Comparison of ENCODE assay signal across 8 mouse cellular contexts in the genomic region with DNA sequence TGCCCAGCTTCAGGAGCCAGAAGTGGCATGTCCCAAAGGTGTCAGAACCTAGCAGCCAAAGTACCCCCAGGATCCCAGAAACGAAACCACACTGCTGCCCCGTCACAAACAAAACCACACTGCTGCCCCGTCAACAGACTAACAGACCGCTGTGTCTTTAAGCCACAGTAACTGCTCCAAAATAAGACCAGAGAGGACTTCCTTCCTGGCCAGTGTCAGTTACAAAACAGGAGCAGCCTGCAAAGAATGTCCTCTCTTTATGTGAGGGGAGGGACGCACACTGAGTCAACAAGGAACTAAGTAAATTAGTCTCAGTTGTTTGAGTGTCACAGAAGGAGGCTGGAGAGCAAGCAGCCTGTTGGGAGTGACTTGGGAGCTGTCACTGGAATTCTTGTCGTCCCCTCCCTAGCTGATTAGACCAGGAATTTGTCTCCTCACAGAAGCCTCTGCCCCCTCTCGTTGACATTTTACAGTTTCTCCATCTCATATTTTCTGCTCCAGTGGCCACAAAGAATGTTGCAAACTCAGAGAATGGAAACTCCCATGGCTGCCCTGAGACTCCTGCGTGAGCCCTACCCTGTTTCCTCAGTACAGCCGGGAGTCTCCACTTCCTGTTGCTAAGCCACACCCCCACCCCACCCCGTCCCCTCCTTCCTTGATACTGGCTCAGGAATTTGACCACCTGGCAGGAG. TPM values are rescaled to one million over a fixed set of nuclear protein-coding genes. Genes with fewer than 3 reads are reported as not detected.
A peak's percentile ranks its signal among the peaks of the same experiment; 100 is the strongest.
DNase-seq lines count a peak whose midpoint lies in the region; ATAC-seq lines count a peak whose summit lies in the region.

No protein-coding gene starts in this region.

- DNase-seq in frontal cortex, postnatal 10 days (ENCODE audit: low spot score in 2 of 2) = no peak
- DNase-seq in embryonic facial prominence, embryonic 10.5 days (ENCODE audit: low spot score) = peak; percentile 70
- DNase-seq in heart, postnatal 36 days = peak; percentile 44 to 63
- no peak for DNase-seq in limb, embryonic 10.5 days (ENCODE audit: low spot score)
- DNase-seq in mesoderm, embryonic 11.5 days (ENCODE audit: low read depth, low spot score) = peak; percentile 43
- DNase-seq in cerebellum, adult 11-12 months = no peak
- DNase-seq in left cerebral cortex, adult 9 months (ENCODE audit: low spot score in 2 of 2) = no peak

- ATAC-seq in frontal cortex, adult (ENCODE audit: low TSS enrichment) = peak; percentile 41; the same call in 1 of the 2 replicates

- peak overlapping the region; percentile 76 for H3K27ac ChIP-seq in embryonic facial prominence, embryonic 10.5 days (replicated peaks)
- H3K27ac ChIP-seq in limb, embryonic 10.5 days = peak overlapping the region; percentile 77

- intact Hi-C loops in heart, postnatal 36 days (cut with DNase I) = loop anchor here (2.0 to 10.0 kb wide), 2 partner anchors 50 to 1364 kb away; partner anchors contain the start of genes Cd2ap and Clic5

- H3K36me3 ChIP-seq in embryonic facial prominence, embryonic 10.5 days (replicated peaks) = no peaks in the 10 kb centered on the region
- H3K36me3 ChIP-seq in limb, embryonic 10.5 days = no peaks in the 10 kb centered on the region

- 0 out of 2 replicates have a peak, but pooled peaks cover 4% of the 10 kb centered on the region for H3K27me3 ChIP-seq in embryonic facial prominence, embryonic 10.5 days (replicated peaks; ENCODE audit: low read depth, poor library complexity, severe bottlenecking)
- no peaks in the 10 kb centered on the region for H3K27me3 ChIP-seq in limb, embryonic 10.5 days (ENCODE audit: low read depth, poor library complexity, severe bottlenecking)

- H3K9me3 ChIP-seq in embryonic facial prominence, embryonic 10.5 days = peaks cover 3% of the 10 kb centered on the region; the same call in 1 of the 2 replicates
- 0 out of 2 replicates have a peak, but pooled peaks cover 2% of the 10 kb centered on the region for H3K9me3 ChIP-seq in limb, embryonic 10.5 days (replicated peaks)

- peaks cover 18% of the 10 kb centered on the region for H3K4me1 ChIP-seq in embryonic facial prominence, embryonic 10.5 days
- peaks cover 17% of the 10 kb centered on the region for H3K4me1 ChIP-seq in limb, embryonic 10.5 days

- 11% methylated on average over 10 of the region's 10 CpGs for WGBS in embryonic facial prominence, embryonic 10.5 days
- WGBS in limb, embryonic 10.5 days = 26% methylated on average over 10 of the region's 10 CpGs

- H3K4me3 ChIP-seq in embryonic facial prominence, embryonic 10.5 days = peak overlapping the region; percentile 45
- H3K4me3 ChIP-seq in limb, embryonic 10.5 days = peak overlapping the region; percentile 23

RNA-seq across cellular contexts. Expression of gene Clic5, which starts 50.8 kb away (rescaled TPM):
- polyA plus RNA-seq in embryonic facial prominence, embryonic 10.5 days (2016; fragmentation: Nextera tagmentation; extraction: Ambion mirVana) = 0.11 and 0.39 TPM in 2 replicates
- total RNA-seq in heart, postnatal 36 days (2021) = 100 to 1,000 TPM; 144 to 146 TPM
- polyA plus RNA-seq in limb, embryonic 10.5 days (2016; fragmentation: Nextera tagmentation; extraction: Ambion mirVana) = 0.06 TPM in 1 of 2 replicates, not detected in the other

Comparison
In these comparisons a context has a peak if more than half of its experiments do, and no peak if none do; other contexts are left out.
1. DNase-seq: peak in embryonic facial prominence, embryonic 10.5 days (single experiment), heart, postnatal 36 days (2 of 2) and mesoderm, embryonic 11.5 days (single experiment); none in frontal cortex, postnatal 10 days (0 of 2), limb, embryonic 10.5 days (single experiment), cerebellum, adult 11-12 months (single experiment) and left cerebral cortex, adult 9 months (0 of 2).